Mouse (Mus musculus) embryonic stem cell, embryonic (primary cell): ENCODE data around the gene Ghrhr.

Source experiments
- CTCF ChIA-PET, 4 experiments: fragments of 300-600 bp in 2 of 4; fragments of 350-600 bp in 2 of 4; sonication (Branson Sonifier 250); formaldehyde crosslinking; loops; one replicate each; lab custom pipeline; 2022; ENCODE audit warnings: inconsistent platforms in 2 of 4; lab: Charles Lee
- POLR2A ChIA-PET, 4 experiments: fragments of 300-600 bp in 2 of 4; fragments of 350-600 bp in 2 of 4; sonication (Branson Sonifier 250); formaldehyde crosslinking; loops; one replicate each; lab custom pipeline; 2022; ENCODE audit warnings: antibody characterized with exemption in 4 of 4, inconsistent platforms in 1 of 4; lab: Charles Lee

The Ghrhr gene

GRCm38 (mm10) chr6:55347711-55348571, 28.2 kb upstream of the Ghrhr start:
- CTCF ChIA-PET: interaction anchor here in 1 of 4 experiments (1.1 kb wide), 1 partner anchor 11 kb away, joined by 3 read pairs; no protein-coding TSS in a partner anchor
- POLR2A ChIA-PET: no interaction called here

GRCm38 (mm10) chr6:55349231-55349630, 26.9 kb upstream of the Ghrhr start:
- POLR2A ChIA-PET: interaction anchor here in 2 of 4 experiments (0.6 to 1.7 kb wide), 2 partner anchors 7 to 10 kb away, joined by 4 to 5 read pairs; no protein-coding TSS in a partner anchor
- CTCF ChIA-PET: interaction anchor here in 1 of 4 experiments (0.5 to 0.6 kb wide), 2 partner anchors 101 to 1147 kb away, joined by 3 to 4 read pairs; no protein-coding TSS in a partner anchor

- ChIA-PET CTCF (interaction anchor here in 1 of 4 experiments (0.7 kb wide), 1 partner anchor 12 kb away, joined by 22 read pairs; no protein-coding TSS in a partner anchor), POLR2A (interaction anchor here in 1 of 4 experiments (0.7 kb wide), 1 partner anchor 1402 kb away, joined by 4 read pairs; no protein-coding TSS in a partner anchor)
Observed at GRCm38 (mm10) chr6:55350383-55350952, 25.6 kb upstream of the Ghrhr start.

GRCm38 (mm10) chr6:55351712-55352111, 24.4 kb upstream of the Ghrhr start:
- ChIA-PET POLR2A (no interaction called here), CTCF (no interaction called here)

GRCm38 (mm10) chr6:55353711-55354445, 22.2 kb upstream of the Ghrhr start:
- POLR2A ChIA-PET: no interaction called here
- CTCF ChIA-PET: interaction anchor here in 2 of 4 experiments (0.5 to 1.4 kb wide), 2 partner anchors 26 to 192 kb away, joined by 3 to 5 read pairs; no protein-coding TSS in a partner anchor

GRCm38 (mm10) chr6:55354456-55355117, 21.5 kb upstream of the Ghrhr start:
- ChIA-PET CTCF (interaction anchor here in 1 of 4 experiments (1.4 kb wide), 1 partner anchor 25 kb away, joined by 3 read pairs; no protein-coding TSS in a partner anchor), POLR2A (no interaction called here)

- ChIA-PET CTCF (interaction anchor here in 1 of 4 experiments (1.4 kb wide), 1 partner anchor 24 kb away, joined by 3 read pairs; no protein-coding TSS in a partner anchor), POLR2A (no interaction called here)
Observed at GRCm38 (mm10) chr6:55355575-55355974, 20.5 kb upstream of the Ghrhr start.

- ChIA-PET CTCF (interaction anchor here in 1 of 4 experiments (0.7 kb wide), 1 partner anchor 28 kb away, joined by 3 read pairs; no protein-coding TSS in a partner anchor), POLR2A (interaction anchor here in 1 of 4 experiments (0.6 to 0.8 kb wide), 2 partner anchors 7 to 551 kb away, joined by 3 to 4 read pairs; no protein-coding TSS in a partner anchor)
Observed at GRCm38 (mm10) chr6:55356017-55356703, 19.9 kb upstream of the Ghrhr start.

GRCm38 (mm10) chr6:55356976-55357635, 19.0 kb upstream of the Ghrhr start:
- ChIA-PET POLR2A (no interaction called here), CTCF (interaction anchor here in 1 of 4 experiments (0.7 kb wide), 2 partner anchors 27 to 620 kb away, joined by 3 read pairs; no protein-coding TSS in a partner anchor)

GRCm38 (mm10) chr6:55357636-55358031, 18.5 kb upstream of the Ghrhr start:
- ChIA-PET POLR2A (interaction anchor here in 1 of 4 experiments (0.7 kb wide), 1 partner anchor 13 kb away, joined by 3 read pairs; no protein-coding TSS in a partner anchor), CTCF (interaction anchor here in 2 of 4 experiments (0.7 kb wide), 2 partner anchors 94 to 620 kb away, joined by 3 to 5 read pairs; no protein-coding TSS in a partner anchor)

GRCm38 (mm10) chr6:55358731-55359143, 17.4 kb upstream of the Ghrhr start:
- ChIA-PET CTCF (interaction anchor here (0.5 to 1.9 kb wide), 28 partner anchors 11 to 926 kb away, joined by 3 to 7 read pairs (median 3); no protein-coding TSS in a partner anchor), POLR2A (interaction anchor here in 1 of 4 experiments (0.6 kb wide), 1 partner anchor 400 kb away, joined by 5 read pairs; no protein-coding TSS in a partner anchor)

GRCm38 (mm10) chr6:55362663-55363062, 13.4 kb upstream of the Ghrhr start:
- CTCF ChIA-PET: interaction anchor here in 3 of 4 experiments (0.6 to 1.2 kb wide), 3 partner anchors 13 to 547 kb away, joined by 3 to 22 read pairs (median 7); no protein-coding TSS in a partner anchor

GRCm38 (mm10) chr6:55367126-55367525, 9.0 kb upstream of the Ghrhr start:
- POLR2A ChIA-PET: no interaction called here
- CTCF ChIA-PET: interaction anchor here in 2 of 4 experiments (0.7 to 1.5 kb wide), 3 partner anchors 13 to 351 kb away, joined by 3 to 4 read pairs (median 3); no protein-coding TSS in a partner anchor

More at GRCm38 (mm10) chr6:55362663-55363062, 13.4 kb upstream of the Ghrhr start:
- POLR2A ChIA-PET: no interaction called here

- ChIA-PET POLR2A (no interaction called here), CTCF (interaction anchor here in 1 of 4 experiments (1.1 kb wide), 1 partner anchor 12 kb away, joined by 4 read pairs; no protein-coding TSS in a partner anchor)
Observed at GRCm38 (mm10) chr6:55370831-55371230, 5.3 kb upstream of the Ghrhr start.

GRCm38 (mm10) chr6:55376511-55376910, 416 bp downstream of the Ghrhr start:
- ChIA-PET POLR2A (no interaction called here), CTCF (no interaction called here)

- ChIA-PET CTCF (interaction anchor here in 3 of 4 experiments (0.6 to 1.3 kb wide), 3 partner anchors 128 to 142 kb away, joined by 3 to 4 read pairs (median 3); no protein-coding TSS in a partner anchor), POLR2A (interaction anchor here in 1 of 4 experiments (1.0 kb wide), 1 partner anchor 125 kb away, joined by 3 read pairs; no protein-coding TSS in a partner anchor)
Observed at GRCm38 (mm10) chr6:55377461-55377860, 1.4 kb downstream of the Ghrhr start.
